Mouse (Mus musculus): Measurements from ENCODE around the gene Zfp865.
"Not testable (repeated sequence)": the region's sequence is repeated elsewhere in the genome, so short reads cannot be mapped to it uniquely, and the experiment has no call there.

Zfp865 gene

GRCm38 (mm10) chr7:5020000-5020681 lies at the start of gene Zfp865, which contains the start of gene Ccdc106:
Zfp865 (plus strand) TSS chr7:5020376.
Ccdc106 (plus strand) TSS chr7:5020553.
- DNase-seq (ENCODE audit: low spot score in 2 of 2), result peak; percentile 99 to 100

GRCm38 (mm10) chr7:4971068-4971467 lies 49.1 kb upstream of the Zfp865 start, which contains the start of gene Sbk3:
Sbk3 (minus strand) TSS chr7:4971168.
- no peak for DNase-seq (ENCODE audit: low spot score in 2 of 2)

GRCm38 (mm10) chr7:4971710-4972109 lies 48.5 kb upstream of the Zfp865 start:
- DNase-seq (ENCODE audit: low spot score in 2 of 2), result no peak

GRCm38 (mm10) chr7:4972321-4973047 lies 47.7 kb upstream of the Zfp865 start:
- DNase-seq (ENCODE audit: low spot score in 2 of 2), result no peak

- no peak for DNase-seq (ENCODE audit: low spot score in 2 of 2)
These were observed 44.7 kb upstream of the Zfp865 start for GRCm38 (mm10) chr7:4975455-4975854.

GRCm38 (mm10) chr7:4976832-4977231 lies 43.3 kb upstream of the Zfp865 start:
- DNase-seq (ENCODE audit: low spot score in 2 of 2), result no peak

- DNase-seq (ENCODE audit: low spot score in 2 of 2), result no peak
These were observed 31.9 kb upstream of the Zfp865 start for GRCm38 (mm10) chr7:4988250-4988649.

GRCm38 (mm10) chr7:4993347-4993998 lies 26.7 kb upstream of the Zfp865 start:
- DNase-seq (ENCODE audit: low spot score in 2 of 2), result no peak

- no peak for DNase-seq (ENCODE audit: low spot score in 2 of 2)
These were observed 26.0 kb upstream of the Zfp865 start for GRCm38 (mm10) chr7:4993999-4994788.

GRCm38 (mm10) chr7:4995268-4996002 lies 24.7 kb upstream of the Zfp865 start:
- DNase-seq (ENCODE audit: low spot score in 2 of 2), result no peak

- peak; percentile 89 to 93 for DNase-seq (ENCODE audit: low spot score in 2 of 2)
These were observed 23.9 kb upstream of the Zfp865 start, which contains the start of gene Zfp579 for GRCm38 (mm10) chr7:4996003-4996895. Zfp579 (minus strand) TSS chr7:4996158.

- no peak for DNase-seq (ENCODE audit: low spot score in 2 of 2)
These were observed 23.2 kb upstream of the Zfp865 start for GRCm38 (mm10) chr7:4996934-4997333.

- DNase-seq (ENCODE audit: low spot score in 2 of 2), result no peak
These were observed 20.3 kb upstream of the Zfp865 start for GRCm38 (mm10) chr7:4999876-5000275.

GRCm38 (mm10) chr7:5002876-5003275 lies 17.3 kb upstream of the Zfp865 start:
- not testable (repeated sequence) for DNase-seq (ENCODE audit: low spot score in 2 of 2)

GRCm38 (mm10) chr7:5008229-5008628 lies 11.9 kb upstream of the Zfp865 start:
- DNase-seq (ENCODE audit: low spot score in 2 of 2), result no peak

- DNase-seq (ENCODE audit: low spot score in 2 of 2), result no peak
These were observed 7.3 kb upstream of the Zfp865 start for GRCm38 (mm10) chr7:5012681-5013513.

- peak; percentile 97 to 99 for DNase-seq (ENCODE audit: low spot score in 2 of 2)
These were observed 5.7 kb upstream of the Zfp865 start, which contains the start of the genes Zfp524 and Fiz1 for GRCm38 (mm10) chr7:5014251-5015117. Zfp524 (plus strand) TSS chr7:5014415. Fiz1 (minus strand) TSS chr7:5014697.
